Mouse (Mus musculus) G1E (cell line): ENCODE results near the gene Arl15.

ENCODE experiments used
- CTCF ChIP-seq: IDR thresholded peaks from 2 replicates; pipeline ENCODE4 v1.5.1; 2012; ENCODE audit warnings: low read depth, low read length, inconsistent platforms, mixed read lengths
- GATA1 ChIP-seq: IDR thresholded peaks from 2 replicates; pipeline ENCODE4 v1.6.1; 2012; ENCODE audit warnings: borderline replicate concordance, low read length, inconsistent platforms, mixed read lengths
- GATA2 ChIP-seq: IDR thresholded peaks from 2 replicates; pipeline ENCODE4 v1.6.1; 2012; ENCODE audit warnings: low read depth, low read length, inconsistent platforms, borderline replicate concordance
- POLR2AphosphoS5 ChIP-seq: IDR thresholded peaks from 2 replicates; pipeline ENCODE4 v1.6.1; 2012; ENCODE audit warnings: low read depth, low read length, inconsistent platforms; ENCODE audit not compliant: insufficient replicate concordance
- TAL1 ChIP-seq: conservative IDR thresholded peaks from 2 replicates; pipeline ENCODE4 v1.6.1; 2012; ENCODE audit warnings: low read depth, low read length, inconsistent platforms, mixed read lengths

DNA sequence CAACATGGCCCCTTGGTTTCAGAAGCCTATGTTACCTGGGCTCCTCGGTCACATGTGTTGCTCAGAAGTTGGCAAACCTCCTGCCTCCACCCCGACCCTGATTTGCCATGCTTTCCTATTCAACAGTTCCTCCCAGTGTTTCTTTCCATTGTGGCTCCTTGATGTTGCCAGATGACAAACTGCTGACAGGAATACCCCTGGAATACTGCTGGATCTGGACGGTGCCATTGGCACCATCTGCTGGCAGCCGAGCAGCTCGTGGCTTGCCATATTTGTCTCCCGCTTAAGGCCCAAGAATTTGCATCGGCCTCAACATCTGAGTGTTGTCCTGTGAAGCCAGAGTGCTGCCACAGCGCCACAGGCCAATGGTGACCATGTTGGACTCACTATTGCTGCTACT lies 348.5 kb downstream of the Arl15 start:
- TF ChIP-seq GATA1 (no peak), CTCF (no peak), POLR2AphosphoS5 (no peak), TAL1 (no peak), GATA2 (no peak)
